Mouse (Mus musculus): ENCODE results near the gene F3.

DNA sequence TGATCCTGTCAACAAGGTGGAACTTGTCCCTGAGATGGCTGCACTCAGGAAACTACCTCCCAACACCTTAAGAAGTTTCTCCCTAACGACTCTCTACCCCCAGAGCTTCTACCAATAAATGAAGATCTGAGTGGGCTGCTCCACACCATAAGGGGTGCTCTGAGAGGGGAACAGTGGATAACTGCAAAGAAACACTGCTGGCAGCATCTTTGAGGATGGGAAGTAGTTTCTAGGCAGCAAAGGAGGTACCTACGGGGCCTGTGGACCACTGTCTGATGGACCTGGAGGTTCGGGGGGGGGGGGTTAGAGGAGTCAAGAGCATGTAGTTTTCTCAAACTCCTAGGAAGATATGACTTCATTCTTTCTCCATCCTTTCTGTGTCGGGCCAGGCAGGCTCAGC is 23.9 kb upstream of the F3 start:
- TF ChIP-seq GATA2 (IDR thresholded peaks at IDR 0.05; ENCODE audit: borderline replicate concordance, low read depth, low read length) (no peak), CTCF (IDR thresholded peaks at IDR 0.05; ENCODE audit: low read depth, low read length) (no peak), TAL1 (conservative IDR thresholded peaks at IDR 0.05; ENCODE audit: low read depth, low read length) (no peak)
